Mouse (Mus musculus) left cerebral cortex, postnatal 4 days (tissue): ENCODE measurements around the gene Epb42. TPM values are rescaled to one million over a fixed set of nuclear protein-coding genes. Genes with fewer than 3 reads are reported as not detected.
A peak's percentile ranks its signal among the peaks of the same experiment; 100 is the strongest.
"Not testable (repeated sequence)": the region's sequence is repeated elsewhere in the genome, so short reads cannot be mapped to it uniquely, and the experiment has no call there.

Experiments used
- DNase-seq: peaks from one replicate; pipeline ENCODE4 v3.0.0-alpha.2; 2022
- intact Hi-C: fragments of 180-260 bp; cut with DNase I; formaldehyde crosslinking; loops from one replicate; pipeline ENCODE4 v1.15.1; 2025
- total RNA-seq, 2 experiments: library from RNA; stranded (reverse); gene quantifications; 2 replicates each; pipeline ENCODE4 v1.2.3; 2021

The Epb42 gene
- not detected for total RNA-seq

DNA sequence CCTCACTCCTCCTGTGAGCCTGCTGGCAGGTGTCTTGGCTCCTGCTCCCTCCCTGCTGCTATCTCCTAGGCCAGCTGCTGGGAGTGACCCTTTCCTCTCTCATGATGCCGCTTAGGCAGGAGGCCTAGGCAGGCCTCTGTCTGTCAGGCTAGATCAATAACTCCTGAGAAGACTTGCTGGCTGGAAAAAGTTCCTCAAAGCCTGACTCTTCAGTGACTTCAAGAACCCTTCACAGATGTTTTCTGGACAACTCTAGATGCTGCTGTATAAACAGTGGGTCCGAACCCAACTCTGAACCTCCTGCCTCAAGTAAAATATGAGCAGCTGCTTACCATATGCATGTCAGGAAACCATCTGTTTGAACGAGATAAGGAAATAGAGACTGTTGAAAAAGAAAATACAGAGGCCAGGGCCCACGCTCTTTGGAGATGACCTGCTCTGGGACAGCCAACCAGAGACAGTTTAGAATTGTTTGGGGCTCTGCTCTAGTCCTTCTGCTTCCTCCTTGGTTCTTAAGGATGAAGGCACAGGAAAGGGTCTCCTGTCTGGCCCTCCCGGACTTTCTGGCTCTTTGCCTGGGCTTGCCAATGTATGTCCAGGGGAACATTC is at the start of gene Epb42:
Epb42 (minus strand) TSS at position 340 of the 609 bp plus-strand sequence.
- DNase-seq = no peak
- intact Hi-C loops = no loop called here

DNA sequence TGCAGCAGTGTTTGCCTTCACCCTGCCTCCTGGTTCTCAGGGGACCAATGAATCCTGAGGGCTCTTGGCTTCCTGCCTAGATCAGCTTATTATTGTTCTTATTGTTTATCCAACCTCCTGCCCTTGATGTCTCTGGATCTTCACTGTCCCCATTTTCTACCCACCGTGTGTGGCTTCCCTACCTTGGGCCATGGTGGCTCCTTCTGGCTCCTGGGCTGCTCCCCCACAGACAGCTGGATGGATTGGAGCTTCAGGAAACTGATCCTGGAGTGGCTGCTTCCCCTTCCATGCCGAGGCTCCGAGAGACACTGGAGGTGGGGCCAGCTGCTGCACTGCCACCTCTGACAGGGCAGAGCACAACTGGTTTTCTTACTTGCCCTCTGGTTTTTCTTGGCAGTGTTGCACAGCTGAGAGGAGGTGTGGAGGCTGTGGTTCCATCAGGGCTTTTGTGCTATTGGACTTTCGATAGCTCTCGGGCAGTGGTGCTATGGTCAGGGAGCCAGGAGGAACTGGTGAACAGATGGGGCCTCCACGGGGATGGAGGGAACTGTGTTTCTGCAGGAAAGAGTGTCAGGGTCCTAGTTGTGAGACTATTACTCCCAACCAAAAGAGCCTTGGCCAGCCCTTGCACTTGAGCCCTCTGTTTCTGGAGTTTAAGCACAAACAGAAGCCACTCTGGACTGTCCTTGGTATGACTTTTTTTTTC is 48.8 kb upstream of the Epb42 start, which contains the start of gene Tgm5:
Tgm5 (minus strand) TSS at position 362 of the 706 bp plus-strand sequence.
- peak; percentile 14 for DNase-seq
- intact Hi-C loops = no loop called here

DNA sequence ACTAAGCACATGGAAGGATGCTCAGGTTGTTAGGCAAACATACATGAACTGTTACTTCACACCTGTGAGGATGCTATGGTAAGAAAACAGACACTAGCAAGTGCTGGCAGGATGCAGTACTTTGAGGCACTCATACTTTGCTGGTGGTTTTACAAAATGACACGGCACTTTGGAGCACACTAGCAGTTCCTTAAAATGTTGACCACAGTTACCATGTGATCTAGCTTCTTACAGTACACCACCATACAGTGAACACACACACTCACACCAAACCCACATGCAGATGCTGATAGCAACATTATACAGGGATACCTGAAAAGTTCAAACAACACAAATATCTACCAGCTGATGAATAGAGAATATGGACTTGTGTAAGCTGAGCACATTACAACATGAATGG is 45.8 kb upstream of the Epb42 start:
- no peak for DNase-seq
- intact Hi-C loops = no loop called here

DNA sequence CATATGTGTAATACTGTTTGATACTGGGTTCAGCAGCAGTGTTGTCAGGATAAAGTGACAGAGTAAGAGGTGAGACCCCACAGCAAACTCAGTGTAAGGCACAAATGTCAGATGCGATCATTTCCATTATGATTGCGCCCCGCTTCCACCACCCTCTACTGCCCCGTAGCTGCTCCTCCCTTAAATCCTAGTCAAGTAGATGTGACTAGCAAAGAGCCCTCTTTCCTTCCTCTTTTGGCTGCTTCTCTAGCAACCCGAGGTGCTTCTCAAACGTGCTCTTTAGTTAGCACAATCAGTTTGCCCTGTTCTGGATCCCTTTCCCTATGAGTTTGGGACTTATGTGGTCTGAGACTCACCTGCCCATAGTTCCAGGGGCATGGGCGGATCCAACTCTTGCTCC is 37.9 kb upstream of the Epb42 start:
- no peak for DNase-seq
- intact Hi-C loops = no loop called here

DNA sequence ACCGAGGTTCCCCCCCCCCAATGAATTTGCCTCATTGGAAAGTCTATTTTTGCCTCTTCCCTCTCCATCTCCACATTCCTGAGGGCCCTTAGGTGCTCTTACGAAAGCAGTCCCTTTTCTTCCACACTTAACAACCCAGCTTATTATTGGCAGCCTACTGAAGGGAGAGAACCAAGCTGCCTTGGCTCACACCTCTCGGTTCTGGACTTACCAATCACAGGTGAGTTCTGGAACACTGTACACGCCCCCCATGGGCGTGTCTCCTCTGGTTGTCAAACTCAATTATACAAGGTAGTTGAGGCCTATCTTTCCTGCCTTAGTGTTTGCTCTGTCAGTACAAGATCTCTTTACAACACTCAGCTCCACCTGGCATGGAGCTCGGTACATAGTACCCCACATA is 35.0 kb upstream of the Epb42 start:
- intact Hi-C loops = no loop called here
- no peak for DNase-seq

DNA sequence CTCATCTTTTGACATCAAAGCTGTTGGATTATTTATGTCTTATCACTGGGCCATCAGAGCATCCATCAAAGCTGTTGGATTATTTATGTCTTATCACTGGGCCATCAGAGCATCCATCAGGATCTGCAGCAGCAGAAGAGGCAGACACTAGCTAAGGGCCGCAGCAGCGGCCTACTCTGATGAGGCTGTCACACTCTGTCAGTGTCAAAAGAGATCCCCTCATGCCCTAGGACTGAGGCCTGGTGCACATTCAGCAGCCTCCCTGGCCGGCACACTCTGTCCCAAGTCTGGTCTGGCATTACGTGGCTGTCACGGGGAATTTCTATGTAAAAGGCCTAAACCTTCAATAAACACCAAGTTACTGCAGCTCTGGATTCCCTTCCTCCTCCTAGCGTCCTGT is 32.6 kb upstream of the Epb42 start:
- intact Hi-C loops = no loop called here
- no peak for DNase-seq

DNA sequence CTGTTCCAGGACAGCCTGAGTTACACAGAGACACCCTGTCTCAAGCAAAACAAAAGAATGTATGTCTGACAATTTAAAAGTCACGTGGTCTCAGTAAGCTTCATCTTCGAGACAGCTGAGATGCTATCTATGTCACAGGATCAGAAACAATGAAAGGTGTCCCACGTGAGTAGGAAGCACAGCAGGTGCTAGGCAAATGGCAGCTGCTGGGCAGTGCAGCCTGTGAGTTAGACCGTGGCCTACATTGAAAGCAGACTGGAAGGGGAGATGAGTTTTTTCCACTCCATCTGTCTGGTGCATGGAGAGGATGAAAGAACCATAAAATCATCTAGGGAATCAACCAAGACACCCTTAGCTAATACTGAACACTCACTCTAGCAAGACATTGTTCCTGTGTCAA is 30.2 kb upstream of the Epb42 start:
- no peak for DNase-seq
- intact Hi-C loops = no loop called here

DNA sequence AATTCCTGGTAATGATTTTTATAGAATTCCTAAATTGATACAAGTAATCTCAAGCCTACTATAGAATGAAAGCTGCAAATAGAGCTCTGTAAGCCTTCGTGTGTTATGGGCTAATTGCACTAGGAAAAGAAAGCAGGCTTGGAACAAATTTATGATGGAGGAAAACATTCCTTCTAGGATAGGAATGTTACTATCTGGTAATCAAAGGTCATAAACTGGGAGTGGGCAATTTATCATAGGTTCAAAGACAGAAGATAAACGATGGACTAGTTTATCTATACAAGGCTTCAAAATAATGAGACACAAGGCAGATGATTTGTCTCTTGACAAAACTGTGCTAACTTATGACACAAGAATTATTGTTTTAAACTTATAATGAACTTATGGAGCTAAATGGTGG is 24.4 kb upstream of the Epb42 start:
- no peak for DNase-seq
- intact Hi-C loops = no loop called here

DNA sequence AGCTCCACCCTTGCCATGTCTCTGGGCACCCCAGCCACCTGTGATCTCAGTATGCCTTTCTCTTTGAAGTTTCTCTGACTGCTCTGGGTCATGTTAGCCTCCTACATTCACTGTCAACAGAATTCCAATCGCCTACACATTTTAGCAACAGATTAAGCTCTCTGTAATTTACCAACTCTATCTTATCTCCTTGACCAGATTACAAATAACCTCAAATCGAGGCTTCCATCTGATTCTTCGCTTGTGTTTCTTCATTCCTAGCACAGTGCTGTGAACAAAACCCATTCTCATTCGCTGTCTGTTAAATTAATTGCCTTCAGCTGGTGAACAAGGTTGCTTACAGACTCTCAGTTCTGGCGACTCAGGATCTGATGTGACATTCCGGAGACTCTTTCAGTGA is 21.1 kb upstream of the Epb42 start:
- no peak for DNase-seq
- intact Hi-C loops = no loop called here

DNA sequence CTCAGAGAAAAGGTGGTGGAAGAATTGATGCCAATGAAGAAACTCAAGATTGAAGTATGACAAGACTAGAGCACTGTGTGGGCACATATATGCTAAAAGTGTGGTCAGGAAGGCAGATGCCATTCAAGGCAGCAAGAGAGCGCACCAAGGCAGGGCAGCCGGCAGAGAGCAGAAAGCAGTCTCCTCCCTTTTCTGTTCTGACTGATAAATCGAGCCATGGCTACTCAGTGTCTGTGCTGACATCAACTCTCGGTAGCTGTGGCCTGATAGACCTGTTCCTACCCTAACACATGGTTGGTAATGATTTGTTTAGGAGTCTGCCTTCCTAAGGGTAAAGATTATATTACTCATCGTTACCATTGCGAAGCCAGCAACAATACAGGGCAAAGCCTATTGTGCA is 19.0 kb upstream of the Epb42 start:
- no peak for DNase-seq
- intact Hi-C loops = no loop called here

DNA sequence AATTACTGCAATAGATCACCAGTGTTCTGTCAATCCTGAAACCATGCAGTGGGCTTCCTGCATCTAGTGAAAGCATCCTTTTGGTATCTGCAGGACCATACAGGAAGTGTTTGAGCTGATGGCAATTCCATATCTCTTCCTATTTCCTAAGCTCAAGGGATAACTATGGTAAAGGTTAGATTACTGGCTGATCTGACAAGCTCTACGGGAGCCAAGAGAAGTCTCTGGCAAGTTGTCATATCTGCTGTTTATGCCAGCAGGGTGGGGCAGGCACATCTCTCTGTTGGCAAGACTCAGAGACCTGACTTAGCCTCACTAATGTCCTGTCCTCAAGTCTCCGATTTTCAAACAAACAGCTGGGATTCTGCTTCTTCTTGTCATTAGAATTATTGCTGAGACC is 17.2 kb upstream of the Epb42 start:
- no peak for DNase-seq
- intact Hi-C loops = no loop called here

DNA sequence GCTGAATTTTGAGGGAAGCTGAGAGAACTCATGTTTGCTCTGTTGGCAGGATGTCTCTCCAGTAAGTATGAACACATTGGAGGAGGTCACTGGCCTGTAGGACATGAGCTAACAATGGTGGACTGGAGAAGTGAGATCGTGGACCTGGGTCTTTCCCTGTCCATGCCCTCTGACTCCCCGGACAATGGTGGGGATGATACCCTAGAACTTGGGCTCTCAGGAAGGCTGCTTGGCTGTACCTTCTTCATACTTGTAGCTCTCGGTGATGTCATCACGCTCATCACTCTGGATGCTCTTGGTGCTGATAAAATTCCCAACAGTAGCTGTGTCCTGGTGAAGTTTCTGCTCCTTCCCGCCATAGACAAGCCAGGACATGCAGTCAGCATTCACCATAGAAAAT is 15.3 kb upstream of the Epb42 start:
- intact Hi-C loops = no loop called here
- DNase-seq = no peak

DNA sequence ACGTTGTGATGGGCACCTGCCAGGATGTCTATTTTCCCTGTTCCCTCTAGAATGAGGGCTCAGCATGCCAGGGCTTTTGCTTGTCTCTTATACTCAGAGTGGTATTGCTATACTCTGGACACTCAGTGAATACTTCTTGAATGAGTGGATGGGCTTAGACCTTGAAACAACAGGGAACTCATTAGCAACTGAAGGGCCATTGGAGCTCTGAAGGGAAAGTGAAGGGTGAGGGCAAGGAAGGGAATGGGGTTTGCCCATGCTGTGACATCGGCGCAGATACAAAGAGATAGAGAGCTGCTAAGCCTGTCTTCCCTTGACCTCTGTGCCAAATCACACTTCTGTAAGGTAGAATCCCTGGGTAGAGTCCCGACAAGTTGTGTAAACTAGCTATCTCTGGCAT is 8.8 kb upstream of the Epb42 start:
- DNase-seq = no peak
- intact Hi-C loops = no loop called here

DNA sequence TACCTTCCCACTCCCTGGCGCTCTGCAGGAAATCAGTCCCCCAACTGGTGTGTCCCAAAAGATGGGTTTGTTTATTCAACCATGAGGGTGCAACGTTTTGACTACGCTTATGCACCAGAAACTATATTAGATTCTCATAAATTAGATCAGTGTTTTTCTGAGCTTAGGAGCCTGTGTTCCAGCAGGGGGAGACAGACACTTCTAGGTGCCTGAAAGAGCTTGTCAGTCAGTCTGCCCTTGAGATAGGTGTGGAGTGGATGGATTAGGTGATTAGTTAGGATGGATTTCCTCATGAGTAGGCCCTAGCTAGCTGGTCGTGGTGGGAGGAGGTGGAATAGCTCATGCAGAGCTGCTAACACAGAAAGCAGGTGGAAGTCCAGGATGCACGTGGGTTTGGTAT is 4.2 kb upstream of the Epb42 start:
- peak; percentile 21 for DNase-seq
- intact Hi-C loops = loop anchor here (5.0 kb wide), 1 partner anchor 61 kb away; no protein-coding TSS in a partner anchor

DNA sequence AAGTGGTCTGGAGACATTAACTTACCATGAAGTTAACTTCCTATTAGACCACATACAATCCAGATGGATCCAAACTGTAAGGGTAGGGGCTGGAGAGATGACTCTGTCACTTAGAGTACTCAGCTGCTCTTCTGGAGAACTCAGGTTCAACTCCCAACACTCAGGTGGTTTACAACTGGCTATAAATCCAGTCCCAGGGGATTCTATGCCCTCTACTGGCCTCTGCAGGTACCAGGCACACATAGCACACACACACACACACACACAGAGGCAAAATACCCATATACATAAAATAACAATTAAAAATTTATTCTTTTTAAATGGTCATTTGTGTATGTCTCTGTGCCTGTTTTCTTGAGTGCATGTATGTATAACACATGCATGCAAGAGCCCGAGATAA is 2.5 kb upstream of the Epb42 start:
- no peak for DNase-seq
- intact Hi-C loops = no loop called here

DNA sequence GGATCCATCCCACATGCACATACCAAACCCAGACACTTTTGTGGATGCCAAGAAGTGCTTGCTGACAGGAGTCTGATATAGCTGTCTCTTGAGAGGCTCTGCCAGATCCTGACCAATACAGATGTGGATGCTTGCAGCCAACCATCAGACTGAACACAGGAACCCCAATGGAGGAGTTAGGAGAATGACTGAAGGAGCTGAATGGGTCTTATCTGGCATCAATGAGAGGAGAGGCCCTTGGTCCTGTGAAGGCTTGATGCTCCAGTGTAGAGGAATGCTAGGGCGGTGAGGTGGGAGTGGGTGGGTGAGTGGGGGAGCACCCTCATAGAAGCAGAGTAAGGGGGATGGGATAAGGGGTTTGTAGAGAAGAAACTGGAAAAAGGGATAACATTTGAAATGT is 2.0 kb upstream of the Epb42 start:
- DNase-seq, intact Hi-C loops: not testable (repeated sequence)

DNA sequence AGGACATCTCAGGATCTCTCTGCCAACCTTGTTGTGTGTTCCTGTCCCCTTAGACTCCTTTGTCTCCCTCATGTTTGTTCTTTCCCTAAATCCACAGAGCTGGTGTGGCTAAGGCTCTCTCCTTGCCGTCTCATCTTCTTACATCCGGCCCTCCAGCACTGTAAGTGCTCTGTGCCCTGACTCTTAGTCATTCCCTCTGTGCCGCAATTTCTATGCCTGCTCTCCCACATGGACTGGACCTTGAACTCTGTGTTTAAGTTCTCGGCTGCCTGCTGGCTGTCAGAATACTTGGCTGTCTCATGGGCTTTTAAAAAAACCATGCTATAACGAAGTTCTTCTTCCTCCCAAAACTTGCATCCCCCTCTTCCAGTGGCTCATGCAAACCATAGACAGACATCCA is 14.0 kb downstream of the Epb42 start:
- intact Hi-C loops = no loop called here
- no peak for DNase-seq

DNA sequence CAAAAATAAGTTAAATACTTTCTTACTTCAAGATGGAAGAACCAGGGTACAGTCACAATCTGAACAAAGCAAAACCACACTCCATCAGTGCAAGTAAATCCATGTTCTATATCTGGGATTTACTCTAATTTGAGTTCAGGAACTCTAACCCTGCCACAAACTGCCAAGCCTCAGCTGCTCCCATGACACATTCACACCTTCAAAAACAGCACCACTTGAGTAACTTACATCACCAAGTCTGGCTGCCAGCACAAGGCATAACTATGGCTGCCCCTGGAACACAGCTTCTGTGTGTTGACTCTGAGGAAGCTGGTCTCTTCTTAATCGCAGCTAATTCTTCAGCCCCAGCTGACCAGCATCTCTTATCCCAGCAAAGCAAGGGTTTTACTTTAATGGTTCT is 19.7 kb downstream of the Epb42 start:
- intact Hi-C loops = no loop called here
- no peak for DNase-seq

DNA sequence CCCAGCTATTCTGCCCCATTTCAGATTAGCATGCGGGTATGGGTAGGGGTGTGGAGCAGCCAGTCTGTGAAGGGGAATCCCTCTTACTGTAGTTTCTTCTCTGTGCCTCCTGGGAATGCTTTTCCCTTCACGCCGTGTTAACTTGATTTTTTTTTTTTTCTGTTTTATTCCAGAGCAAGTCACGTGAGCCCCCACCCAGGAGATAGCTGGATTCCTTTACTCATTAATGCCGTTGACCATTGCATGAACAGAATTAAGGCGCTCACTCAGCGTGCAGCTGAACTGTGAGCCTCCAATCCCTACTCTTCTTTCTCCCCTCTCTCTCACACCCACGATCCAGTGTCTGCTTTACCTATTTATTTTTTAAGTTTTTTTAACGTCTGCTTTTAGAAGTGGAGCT is 20.6 kb downstream of the Epb42 start:
- DNase-seq = no peak
- intact Hi-C loops = no loop called here

DNA sequence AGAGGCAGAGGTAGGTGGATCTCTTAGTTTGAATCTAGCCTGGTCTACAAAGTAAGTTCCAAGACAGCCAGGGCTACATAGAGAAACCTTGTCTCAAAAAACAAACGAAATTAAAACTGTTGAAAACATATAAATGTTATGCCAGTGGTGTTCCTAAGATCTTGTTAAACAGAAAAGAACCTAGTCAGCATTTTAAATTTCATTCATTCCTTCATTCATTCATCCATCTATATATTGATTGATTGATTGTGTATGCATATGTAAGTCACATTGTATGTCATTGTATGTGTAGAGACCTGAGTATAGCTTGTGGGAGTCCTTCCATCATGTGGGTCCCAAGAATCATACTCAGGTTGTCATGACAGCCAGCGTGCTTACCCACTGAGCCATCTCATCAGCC is 21.4 kb downstream of the Epb42 start:
- no peak for DNase-seq
- intact Hi-C loops = no loop called here

DNA sequence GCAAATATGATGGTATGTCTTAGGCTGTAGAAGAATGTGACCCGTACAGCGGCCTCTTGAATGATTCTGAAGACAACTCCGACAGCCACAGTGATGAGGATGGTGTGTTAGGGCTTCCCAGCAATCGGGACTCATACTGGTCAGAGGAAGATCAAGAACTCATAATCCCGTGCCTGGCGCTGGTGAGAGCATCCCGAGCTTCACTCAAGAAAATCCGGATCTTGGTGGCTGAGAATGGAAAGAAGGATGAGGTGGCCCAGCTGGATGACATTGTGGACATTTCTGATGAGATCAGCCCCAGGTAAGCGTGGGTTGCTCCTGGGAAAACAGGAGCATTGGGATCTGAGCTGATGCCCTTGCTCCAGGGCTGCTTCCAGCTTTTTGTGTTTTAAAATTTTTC is 24.2 kb downstream of the Epb42 start:
- DNase-seq = no peak
- intact Hi-C loops = no loop called here

DNA sequence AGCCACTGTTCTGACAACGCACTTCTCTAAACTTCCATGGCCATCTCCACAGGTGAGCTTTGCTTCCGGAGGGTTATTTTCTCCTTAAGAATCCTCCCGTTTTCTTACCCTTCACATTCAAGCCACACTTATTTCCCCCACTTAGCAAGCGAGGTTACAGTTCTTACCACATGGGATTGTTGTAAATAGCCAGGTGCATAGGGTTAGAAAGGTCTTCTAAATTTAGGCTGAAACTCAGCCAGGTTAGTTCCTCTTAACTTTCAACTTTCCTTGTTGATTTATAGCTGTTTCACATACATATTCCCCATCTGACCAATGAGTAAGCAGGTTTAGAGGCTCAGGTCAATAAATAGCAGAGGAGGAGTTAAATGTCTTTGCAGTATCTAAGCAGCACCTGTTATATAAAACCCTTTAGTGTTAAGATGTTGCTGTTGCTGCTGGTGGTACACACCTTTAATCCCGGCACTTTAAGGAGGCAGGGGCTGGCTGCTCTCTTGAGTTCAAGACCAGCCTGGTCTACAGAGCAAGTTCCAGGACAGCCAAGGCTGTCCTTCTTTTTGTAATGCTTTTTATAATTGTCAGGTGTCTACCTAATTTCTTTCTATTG is 27.7 kb downstream of the Epb42 start:
- no peak for DNase-seq
- intact Hi-C loops = no loop called here

DNA sequence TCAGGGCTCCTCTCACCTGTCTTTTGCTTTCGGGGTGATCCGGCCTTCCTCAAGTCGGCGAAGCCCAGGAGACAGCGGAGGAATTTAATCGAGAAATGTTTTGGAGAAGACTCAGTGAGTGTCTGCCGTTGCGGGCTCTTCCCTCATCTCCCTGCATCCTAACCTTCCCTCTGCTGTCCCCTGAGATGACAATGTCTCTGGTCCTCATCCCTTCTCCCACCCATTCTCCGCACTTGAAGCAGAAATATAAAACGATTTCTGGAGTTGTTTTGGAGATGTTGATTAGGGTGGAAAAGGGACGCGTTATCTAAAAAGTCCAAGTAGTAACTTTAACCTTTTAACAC is 28.2 kb downstream of the Epb42 start:
- DNase-seq = no peak

More for the DNA sequence above, 28.2 kb downstream of the Epb42 start:
- intact Hi-C loops = no loop called here
